Mouse (Mus musculus) forebrain, embryonic 12.5 days (tissue): ENCODE results near the gene BC055324. TPM values are rescaled to one million over a fixed set of nuclear protein-coding genes. Genes with fewer than 3 reads are reported as not detected.

Source experiments
- ATAC-seq: fragments of 200-750 bp; cut with Nextera tagmentation; 2 replicates; pipeline ENCODE4 v1.8.0; 2017; ENCODE audit warnings: moderate TSS enrichment; ENCODE audit not compliant: low FRiP score
- H3K27ac ChIP-seq: fragments of 300-500 bp; sonication (generic); 2 replicates; pipeline ENCODE4 v1.5.1; 2016; ENCODE audit warnings: mild to moderate bottlenecking
- H3K27me3 ChIP-seq: fragments of 300-500 bp; sonication (generic); 2 replicates; pipeline ENCODE4 v1.6.1; 2016; ENCODE audit warnings: mild to moderate bottlenecking
- H3K36me3 ChIP-seq: fragments of 300-500 bp; sonication (generic); replicated peaks from 2 replicates; pipeline ENCODE4 v1.6.1; 2016; ENCODE audit warnings: mild to moderate bottlenecking
- H3K4me1 ChIP-seq: fragments of 300-500 bp; sonication (generic); 2 replicates; pipeline ENCODE4 v1.6.1; 2016
- H3K4me2 ChIP-seq: fragments of 300-500 bp; sonication (generic); 2 replicates; pipeline ENCODE4 v1.6.1; 2016; ENCODE audit warnings: mild to moderate bottlenecking, moderate library complexity
- H3K4me3 ChIP-seq: fragments of 300-500 bp; sonication (generic); replicated peaks from 2 replicates; pipeline ENCODE4 v1.5.1; 2016; ENCODE audit warnings: mild to moderate bottlenecking
- H3K9ac ChIP-seq: fragments of 300-500 bp; sonication (generic); 2 replicates; pipeline ENCODE4 v1.6.1; 2016; ENCODE audit warnings: mild to moderate bottlenecking
- H3K9me3 ChIP-seq: fragments of 300-500 bp; sonication (generic); 2 replicates; pipeline ENCODE4 v1.6.1; 2016
- WGBS: fragments of 180-500 bp; shearing (Covaris S2); methylation state at CpG from one replicate; pipeline ENCODE4 v1.1.7; 2016; 5-methylcytosine and 5-hydroxymethylcytosine counted together
- polyA plus RNA-seq: library from polyadenylated mRNA; unstranded; fragments of >200 nt; fragmentation: Nextera tagmentation; extraction: Ambion mirVana; gene quantifications from 2 replicates; pipeline ENCODE4 v1.2.1, GENCODE M21; 2016

Gene BC055324
- polyA plus RNA-seq, 1 experiment from 2014 or later, result 30.4 TPM

GRCm38 (mm10) chr1:163930458-163930794, 64.2 kb downstream of the BC055324 start:
- 9% methylated on average over 12 of the region's 12 CpGs for WGBS
- peak overlapping the region; percentile 84 for H3K4me2 ChIP-seq
- no peaks in the 10 kb centered on the region for H3K27me3 ChIP-seq
- peaks cover 18% of the 10 kb centered on the region for H3K4me1 ChIP-seq
- peaks cover 13% of the 10 kb centered on the region for H3K36me3 ChIP-seq
- no peak for ATAC-seq
- H3K9ac ChIP-seq, result peak overlapping the region; percentile 95
- no peaks in the 10 kb centered on the region for H3K9me3 ChIP-seq
- H3K27ac ChIP-seq, result no peak overlapping the region
- H3K4me3 ChIP-seq, result peak overlapping the region; percentile 95

- peak overlapping the region; percentile 95 for H3K9ac ChIP-seq
- ATAC-seq, result peak; percentile 96
- peaks cover 18% of the 10 kb centered on the region for H3K4me1 ChIP-seq
- peaks cover 7% of the 10 kb centered on the region for H3K36me3 ChIP-seq
- under 1% methylated on average over 68 of the region's 77 CpGs for WGBS
- peak overlapping the region; percentile 95 for H3K4me3 ChIP-seq
- peak overlapping the region; percentile 86 for H3K27ac ChIP-seq
- H3K9me3 ChIP-seq, result no peaks in the 10 kb centered on the region
- peak overlapping the region; percentile 84 for H3K4me2 ChIP-seq
- H3K27me3 ChIP-seq, result no peaks in the 10 kb centered on the region
Measured at GRCm38 (mm10) chr1:163929636-163930457, 64.7 kb downstream of the BC055324 start.

- H3K27ac ChIP-seq, result peak within 1 kb of the TSS; percentile 86
- no peaks in the 10 kb centered on the region for H3K27me3 ChIP-seq
- H3K4me1 ChIP-seq, result peaks cover 18% of the 10 kb centered on the region
- no peaks in the 10 kb centered on the region for H3K9me3 ChIP-seq
- H3K36me3 ChIP-seq, result no peaks in the 10 kb centered on the region
- 69% methylated on average over 7 of the region's 7 CpGs for WGBS
- peak within 1 kb of the TSS; percentile 95 for H3K9ac ChIP-seq
- H3K4me3 ChIP-seq, result peak within 1 kb of the TSS; percentile 95
- no peak for ATAC-seq
- H3K4me2 ChIP-seq, result peak within 1 kb of the TSS; percentile 84
Measured at GRCm38 (mm10) chr1:163928846-163929245, 65.8 kb downstream of the BC055324 start, which contains the start of gene Scyl3. Scyl3 (plus strand) TSS chr1:163929100.

GRCm38 (mm10) chr1:163924093-163924492, 70.5 kb downstream of the BC055324 start:
- Histone ChIP-seq H3K4me2 (no peak overlapping the region), H3K36me3 (no peaks in the 10 kb centered on the region), H3K4me3 (no peak overlapping the region), H3K27me3 (no peaks in the 10 kb centered on the region), H3K9ac (no peak overlapping the region), H3K9me3 (no peaks in the 10 kb centered on the region), H3K4me1 (peaks cover 5% of the 10 kb centered on the region), H3K27ac (no peak overlapping the region)
- 93% methylated on average over 8 of the region's 8 CpGs for WGBS
- ATAC-seq, result no peak

GRCm38 (mm10) chr1:163917349-163918160, 77.0 kb downstream of the BC055324 start:
- no peak overlapping the region for H3K9ac ChIP-seq
- 97% methylated on average over 5 of the region's 5 CpGs for WGBS
- H3K9me3 ChIP-seq, result no peaks in the 10 kb centered on the region
- H3K27me3 ChIP-seq, result no peaks in the 10 kb centered on the region
- ATAC-seq, result no peak
- H3K4me2 ChIP-seq, result no peak overlapping the region
- H3K36me3 ChIP-seq, result peaks cover 16% of the 10 kb centered on the region
- no peak overlapping the region for H3K27ac ChIP-seq
- no peak overlapping the region for H3K4me3 ChIP-seq
- no peaks in the 10 kb centered on the region for H3K4me1 ChIP-seq

- peaks cover 5% of the 10 kb centered on the region for H3K36me3 ChIP-seq
- no peak for ATAC-seq
- H3K27me3 ChIP-seq, result no peaks in the 10 kb centered on the region
- H3K9ac ChIP-seq, result no peak overlapping the region
- WGBS, result 91% methylated on average over 11 of the region's 11 CpGs
- no peak overlapping the region for H3K4me3 ChIP-seq
- 0 out of 2 replicates have a peak, but pooled peaks cover 2% of the 10 kb centered on the region for H3K4me1 ChIP-seq
- H3K27ac ChIP-seq, result no peak overlapping the region
- no peak overlapping the region for H3K4me2 ChIP-seq
- H3K9me3 ChIP-seq, result no peaks in the 10 kb centered on the region
Measured at GRCm38 (mm10) chr1:163911981-163912380, 82.6 kb downstream of the BC055324 start.

- 90% methylated on average over 9 of the region's 9 CpGs for whole genome bisulfite sequencing
- Histone ChIP-seq H3K4me3 (no peak overlapping the region), H3K9ac (no peak overlapping the region), H3K9me3 (no peaks in the 10 kb centered on the region), H3K4me2 (no peak overlapping the region), H3K4me1 (0 out of 2 replicates have a peak, but pooled peaks cover 2% of the 10 kb centered on the region), H3K27me3 (no peaks in the 10 kb centered on the region), H3K27ac (no peak overlapping the region), H3K36me3 (no peaks in the 10 kb centered on the region)
- ATAC-seq, result no peak
Measured at GRCm38 (mm10) chr1:163910785-163911184, 83.8 kb downstream of the BC055324 start.

GRCm38 (mm10) chr1:163910343-163910742, 84.3 kb downstream of the BC055324 start:
- WGBS, result 14% methylated on average over 2 of the region's 2 CpGs
- H3K4me2 ChIP-seq, result no peak overlapping the region
- no peaks in the 10 kb centered on the region for H3K27me3 ChIP-seq
- H3K27ac ChIP-seq, result no peak overlapping the region
- H3K4me3 ChIP-seq, result no peak overlapping the region
- no peaks in the 10 kb centered on the region for H3K36me3 ChIP-seq
- H3K4me1 ChIP-seq, result 0 out of 2 replicates have a peak, but pooled peaks cover 2% of the 10 kb centered on the region
- peak; percentile 53; the same call in 1 of the 2 replicates for ATAC-seq
- no peak overlapping the region for H3K9ac ChIP-seq
- H3K9me3 ChIP-seq, result no peaks in the 10 kb centered on the region

- H3K27ac ChIP-seq, result no peak overlapping the region
- no peak overlapping the region for H3K4me2 ChIP-seq
- H3K4me1 ChIP-seq, result 0 out of 2 replicates have a peak, but pooled peaks cover 2% of the 10 kb centered on the region
- WGBS, result 50% methylated on average over 11 of the region's 11 CpGs
- H3K9me3 ChIP-seq, result no peaks in the 10 kb centered on the region
- no peaks in the 10 kb centered on the region for H3K27me3 ChIP-seq
- no peak for ATAC-seq
- H3K36me3 ChIP-seq, result no peaks in the 10 kb centered on the region
- H3K4me3 ChIP-seq, result no peak overlapping the region
- H3K9ac ChIP-seq, result no peak overlapping the region
Measured at GRCm38 (mm10) chr1:163908389-163908788, 86.2 kb downstream of the BC055324 start.

- H3K36me3 ChIP-seq, result no peaks in the 10 kb centered on the region
- H3K4me2 ChIP-seq, result no peak overlapping the region
- no peak for ATAC-seq
- no peak overlapping the region for H3K27ac ChIP-seq
- 0 out of 2 replicates have a peak, but pooled peaks cover 2% of the 10 kb centered on the region for H3K4me1 ChIP-seq
- H3K9ac ChIP-seq, result no peak overlapping the region
- no peaks in the 10 kb centered on the region for H3K9me3 ChIP-seq
- 78% methylated on average over 4 of the region's 4 CpGs for WGBS
- no peaks in the 10 kb centered on the region for H3K27me3 ChIP-seq
- no peak overlapping the region for H3K4me3 ChIP-seq
Measured at GRCm38 (mm10) chr1:163907007-163907811, 87.4 kb downstream of the BC055324 start.

- Histone ChIP-seq H3K4me3 (no peak overlapping the region), H3K4me2 (no peak overlapping the region), H3K27ac (no peak overlapping the region), H3K9ac (no peak overlapping the region), H3K36me3 (no peaks in the 10 kb centered on the region), H3K27me3 (no peaks in the 10 kb centered on the region), H3K9me3 (no peaks in the 10 kb centered on the region), H3K4me1 (0 out of 2 replicates have a peak, but pooled peaks cover under 1% of the 10 kb centered on the region)
- 95% methylated on average over 3 of the region's 3 CpGs for WGBS
- ATAC-seq, result no peak
Measured at GRCm38 (mm10) chr1:163903411-163903810, 91.2 kb downstream of the BC055324 start.

GRCm38 (mm10) chr1:163900168-163900567, 94.4 kb downstream of the BC055324 start:
- no peaks in the 10 kb centered on the region for H3K9me3 ChIP-seq
- H3K4me2 ChIP-seq, result no peak overlapping the region
- H3K27me3 ChIP-seq, result no peaks in the 10 kb centered on the region
- no peak for ATAC-seq
- H3K36me3 ChIP-seq, result no peaks in the 10 kb centered on the region
- no peak overlapping the region for H3K27ac ChIP-seq
- H3K4me1 ChIP-seq, result no peaks in the 10 kb centered on the region
- 85% methylated on average over 2 of the region's 2 CpGs for whole genome bisulfite sequencing
- no peak overlapping the region for H3K4me3 ChIP-seq
- no peak overlapping the region for H3K9ac ChIP-seq
